Mouse (Mus musculus) heart, embryonic 16.5 days (tissue): Measurements from ENCODE around the gene Prap1. TPM values are rescaled to one million over a fixed set of nuclear protein-coding genes. Genes with fewer than 3 reads are reported as not detected.

ENCODE experiments used
- ATAC-seq: fragments of 200-750 bp; cut with Nextera tagmentation; replicated peaks from 2 replicates; pipeline ENCODE4 v1.8.0; 2017; ENCODE audit warnings: moderate number of reproducible peaks; ENCODE audit not compliant: insufficient read depth, low FRiP score; ENCODE audit errors: extremely low read depth
- H3K27ac ChIP-seq: fragments of 300-500 bp; sonication (generic); 2 replicates; pipeline ENCODE4 v1.5.1; 2014; ENCODE audit warnings: mild to moderate bottlenecking, low read length, control low read depth, moderate library complexity
- H3K27me3 ChIP-seq: fragments of 300-500 bp; sonication (generic); 2 replicates; pipeline ENCODE4 v1.6.1; 2014; ENCODE audit warnings: low read length, mixed read lengths; ENCODE audit not compliant: control insufficient read depth, insufficient read depth
- H3K36me3 ChIP-seq: fragments of 300-500 bp; sonication (generic); 2 replicates; pipeline ENCODE4 v1.6.1; 2014; ENCODE audit not compliant: control insufficient read depth, insufficient read depth
- H3K4me1 ChIP-seq: fragments of 300-500 bp; sonication (generic); 2 replicates; pipeline ENCODE4 v1.6.1; 2014; ENCODE audit warnings: low read length, mixed read lengths; ENCODE audit not compliant: control insufficient read depth, insufficient read depth
- H3K4me2 ChIP-seq: fragments of 300-500 bp; sonication (generic); 2 replicates; pipeline ENCODE4 v1.6.1; 2014; ENCODE audit warnings: low read depth, mild to moderate bottlenecking, control low read depth, low read length
- H3K4me3 ChIP-seq: fragments of 300-500 bp; sonication (generic); 2 replicates; pipeline ENCODE4 v1.5.1; 2014; ENCODE audit warnings: mild to moderate bottlenecking, control low read depth, low read length
- H3K9ac ChIP-seq: fragments of 300-500 bp; sonication (generic); 2 replicates; pipeline ENCODE4 v1.6.1; 2014; ENCODE audit warnings: low read length, control low read depth
- H3K9me3 ChIP-seq: fragments of 300-500 bp; sonication (generic); replicated peaks from 2 replicates; pipeline ENCODE4 v1.6.1; 2016; ENCODE audit warnings: low read length; ENCODE audit not compliant: control insufficient read depth
- WGBS: fragments of 180-500 bp; shearing (Covaris S2); extraction: QIAGEN DNeasy Blood & Tissue Kit; methylation state at CpG from one replicate; pipeline ENCODE4 v1.1.7; 2014; 5-methylcytosine and 5-hydroxymethylcytosine counted together
- polyA plus RNA-seq: library from polyadenylated mRNA; unstranded; fragments of >200 nt; fragmentation: Nextera tagmentation; extraction: Ambion mirVana; gene quantifications from 2 replicates; pipeline ENCODE4 v1.2.1, GENCODE M21; 2015

Gene Prap1
- 2.3 TPM in 1 of 2 replicates, not detected in the other for polyA plus RNA-seq

DNA sequence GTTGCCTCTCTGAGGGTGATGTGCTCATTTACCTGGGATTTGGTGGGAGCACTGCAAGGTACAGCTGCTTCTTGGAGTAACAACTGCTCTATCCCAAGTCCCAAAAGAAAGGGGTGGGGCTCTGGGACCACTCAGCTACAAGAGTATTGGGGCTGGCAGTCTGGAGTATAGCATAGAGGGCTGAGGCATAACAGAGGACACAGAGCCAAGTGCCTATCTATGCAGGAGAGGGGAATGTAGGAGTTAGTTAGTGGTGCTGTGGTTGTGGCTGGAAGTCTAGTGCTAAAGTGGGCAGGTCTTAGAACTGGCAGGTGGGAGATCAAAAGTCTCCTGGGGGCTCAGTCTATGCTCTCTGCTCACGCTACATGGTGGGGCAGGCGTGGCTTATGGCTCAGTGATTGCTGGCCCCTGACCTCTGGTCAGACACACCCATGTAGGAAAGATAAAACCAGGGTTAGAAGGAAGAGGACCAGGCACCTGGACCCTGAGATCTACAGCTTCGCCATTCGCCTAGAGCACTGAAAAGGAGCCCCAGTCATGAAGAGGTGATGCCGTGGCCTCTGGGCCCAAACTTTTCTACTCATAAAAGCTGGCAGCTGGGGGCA, at the start of gene Prap1:
Gene Prap1, plus strand, starts transcription at position 472 of the 605 bp plus-strand sequence.
- Histone ChIP-seq H3K4me2 (no peak within 1 kb of the TSS), H3K36me3 (no peaks in the 10 kb centered on the region; the same call in 1 of the 2 replicates), H3K4me1 (peaks cover 10% of the 10 kb centered on the region), H3K4me3 (no peak within 1 kb of the TSS), H3K9ac (no peak within 1 kb of the TSS), H3K27ac (no peak within 1 kb of the TSS), H3K9me3 (no peaks in the 10 kb centered on the region), H3K27me3 (no peaks in the 10 kb centered on the region)
- 72% methylated on average over 5 of the region's 5 CpGs for WGBS
- ATAC-seq = no peak

DNA sequence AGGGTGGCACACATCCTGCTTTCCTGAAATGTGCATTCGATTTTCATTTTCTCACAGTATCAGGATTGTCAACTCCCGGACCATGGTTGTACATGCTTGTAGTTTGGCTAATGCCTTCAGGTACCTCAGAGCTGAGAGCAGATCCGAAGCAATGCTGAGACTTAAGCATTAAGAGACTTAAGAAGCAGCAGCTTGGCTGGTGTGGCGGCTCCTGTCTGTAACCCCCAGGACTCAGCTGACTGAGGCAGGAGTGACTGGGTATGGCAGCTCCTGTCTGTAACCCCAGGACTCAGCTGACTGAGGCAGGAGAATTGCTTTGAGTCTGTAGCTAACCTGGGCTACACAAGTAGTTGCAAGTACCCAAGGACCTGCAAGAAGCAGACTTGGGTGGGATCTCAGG, 47.6 kb upstream of the Prap1 start:
- H3K27me3 ChIP-seq = peaks cover 64% of the 10 kb centered on the region
- 66% methylated on average over 4 of the region's 4 CpGs for WGBS
- no peak overlapping the region for H3K4me3 ChIP-seq
- H3K27ac ChIP-seq = no peak overlapping the region
- 0 out of 2 replicates have a peak, but pooled peaks cover 1% of the 10 kb centered on the region for H3K36me3 ChIP-seq
- no peak overlapping the region for H3K4me2 ChIP-seq
- no peaks in the 10 kb centered on the region for H3K9me3 ChIP-seq
- H3K4me1 ChIP-seq = peaks cover 22% of the 10 kb centered on the region
- H3K9ac ChIP-seq = no peak overlapping the region
- no peak for ATAC-seq

DNA sequence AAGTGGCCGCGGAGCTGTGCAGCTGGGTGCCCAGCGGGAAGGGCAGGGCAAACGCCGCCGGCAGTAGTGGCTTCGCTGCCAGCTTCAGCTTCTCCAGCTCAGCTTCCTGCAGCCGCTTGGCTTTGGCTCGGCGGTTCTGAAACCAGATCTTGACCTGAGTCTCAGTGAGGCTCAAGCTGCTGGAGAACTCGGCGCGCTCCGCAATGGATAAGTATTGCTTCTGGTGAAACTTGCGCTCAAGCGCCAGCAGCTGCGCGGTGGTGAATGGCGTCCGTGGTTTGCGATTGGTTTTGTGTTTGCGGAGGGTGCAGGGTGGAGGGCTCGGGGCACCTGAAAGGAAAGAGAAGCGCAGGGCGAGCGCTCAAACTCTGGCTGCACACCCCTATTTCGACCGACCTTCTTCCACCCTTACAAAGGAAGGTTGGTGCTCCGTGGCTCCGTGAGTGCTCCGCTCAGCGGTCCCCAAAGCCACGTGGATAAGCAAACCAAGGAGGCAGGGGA, 45.3 kb upstream of the Prap1 start:
- H3K36me3 ChIP-seq = no peaks in the 10 kb centered on the region
- H3K27ac ChIP-seq = no peak overlapping the region
- no peaks in the 10 kb centered on the region for H3K9me3 ChIP-seq
- no peak overlapping the region for H3K9ac ChIP-seq
- peaks cover 22% of the 10 kb centered on the region for H3K4me1 ChIP-seq
- peak overlapping the region; percentile 87 for H3K4me2 ChIP-seq
- 1% methylated on average over 33 of the region's 33 CpGs for WGBS
- peaks cover 87% of the 10 kb centered on the region for H3K27me3 ChIP-seq
- peak overlapping the region; percentile 53 for H3K4me3 ChIP-seq
- ATAC-seq = no peak

DNA sequence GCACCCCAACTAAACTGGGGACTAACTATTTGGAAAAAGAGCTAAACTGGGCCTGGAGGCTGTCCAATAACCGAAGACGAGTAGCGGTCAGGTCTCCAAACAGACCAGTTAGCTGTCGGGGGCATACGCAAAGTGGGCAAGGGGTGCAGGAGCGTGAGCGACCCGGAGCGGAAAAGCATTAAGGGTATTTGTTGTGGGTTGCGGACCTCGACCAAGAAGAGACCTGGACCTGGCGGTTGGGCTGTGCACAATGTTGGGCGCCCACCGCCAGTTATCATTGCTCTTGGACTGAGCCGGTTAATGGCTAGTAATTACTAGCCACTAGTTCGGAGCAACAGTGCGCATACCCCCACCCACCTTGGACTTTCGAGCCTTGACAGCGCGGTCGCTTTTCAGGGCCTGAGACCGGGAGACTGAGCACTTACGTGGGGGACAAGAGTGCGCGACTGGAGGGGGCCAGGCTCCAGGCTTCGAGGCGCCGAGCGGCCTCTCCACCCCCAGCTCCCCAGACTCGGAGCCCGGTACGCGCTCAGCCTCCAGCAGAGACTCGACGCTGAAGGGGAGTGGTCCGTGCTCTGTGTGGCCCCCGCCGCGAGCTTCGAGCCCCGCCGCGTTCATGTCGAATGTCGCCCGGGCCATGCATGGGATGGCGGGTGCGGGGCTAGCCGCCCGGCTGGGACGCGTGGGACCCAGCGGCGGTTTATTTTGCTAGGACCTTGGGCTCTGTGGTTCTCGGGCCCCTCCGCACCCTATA, 44.7 kb upstream of the Prap1 start, which contains the start of gene Msx3:
Gene Msx3, minus strand, starts transcription at position 729 of the 754 bp plus-strand sequence.
- 2% methylated on average over 56 of the region's 56 CpGs for WGBS
- Histone ChIP-seq H3K27me3 (peaks cover 93% of the 10 kb centered on the region), H3K4me1 (peaks cover 22% of the 10 kb centered on the region), H3K36me3 (no peaks in the 10 kb centered on the region), H3K27ac (no peak within 1 kb of the TSS), H3K9ac (no peak within 1 kb of the TSS), H3K9me3 (no peaks in the 10 kb centered on the region), H3K4me2 (peak within 1 kb of the TSS; percentile 87), H3K4me3 (peak within 1 kb of the TSS; percentile 53)
- no peak; the same call in 1 of the 2 replicates for ATAC-seq

DNA sequence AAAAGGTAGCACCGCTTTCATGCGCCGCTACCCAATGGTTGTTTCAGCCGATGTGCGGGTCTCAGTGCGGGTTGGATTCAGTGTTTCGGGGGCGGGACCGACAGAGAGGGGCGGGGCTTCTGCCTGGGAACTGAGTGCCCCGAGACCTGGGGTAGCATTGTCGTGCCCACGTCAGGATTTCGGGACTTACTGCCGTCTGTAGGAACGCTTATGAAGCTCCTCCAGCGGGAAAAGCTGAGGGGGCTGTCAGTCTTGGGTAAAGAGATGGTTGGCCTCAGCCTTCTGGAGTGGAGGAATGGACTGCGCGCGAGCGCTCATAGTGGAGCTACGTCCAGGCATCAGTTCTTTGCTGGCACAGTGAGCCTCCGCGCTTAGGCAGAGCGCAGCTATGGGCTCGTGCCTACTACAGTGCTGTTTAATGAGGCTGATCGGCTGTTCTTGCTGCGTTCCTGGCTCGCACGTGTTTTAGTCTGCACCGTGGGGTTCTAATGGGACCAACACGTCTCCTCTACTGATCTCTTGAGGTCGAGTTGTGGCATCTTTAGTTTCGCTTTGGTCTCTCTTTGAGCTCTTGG, 44.0 kb upstream of the Prap1 start:
- no peaks in the 10 kb centered on the region for H3K9me3 ChIP-seq
- 0 out of 2 replicates have a peak, but pooled peaks have one; percentile 69 for ATAC-seq
- H3K27ac ChIP-seq = no peak overlapping the region
- under 1% methylated on average over 34 of the region's 34 CpGs for WGBS
- H3K9ac ChIP-seq = no peak overlapping the region
- peaks cover 94% of the 10 kb centered on the region for H3K27me3 ChIP-seq
- peak overlapping the region; percentile 87 for H3K4me2 ChIP-seq
- H3K4me1 ChIP-seq = peaks cover 22% of the 10 kb centered on the region
- H3K36me3 ChIP-seq = no peaks in the 10 kb centered on the region
- peak overlapping the region; percentile 53 for H3K4me3 ChIP-seq

DNA sequence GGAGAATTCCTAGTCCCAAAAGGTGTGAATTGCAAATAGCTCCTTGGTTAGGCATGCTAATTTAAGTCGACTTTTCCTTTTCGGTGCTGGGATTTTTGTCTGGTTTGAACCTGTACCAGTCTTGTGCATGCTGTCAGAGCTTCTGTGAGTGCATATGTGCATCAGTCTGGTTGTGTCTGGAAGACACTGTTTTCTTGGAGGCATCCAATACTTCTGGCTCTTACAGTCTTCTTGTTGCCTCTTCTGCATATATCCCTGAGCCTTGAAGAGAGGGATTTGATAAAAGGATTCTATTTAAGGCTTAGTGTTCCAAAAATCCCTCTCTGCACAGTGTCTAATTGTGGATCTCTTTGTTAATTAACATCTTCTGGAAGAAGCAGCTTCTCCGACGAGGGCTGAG, 39.1 kb upstream of the Prap1 start:
- no peaks in the 10 kb centered on the region for H3K9me3 ChIP-seq
- peaks cover 88% of the 10 kb centered on the region for H3K27me3 ChIP-seq
- peaks cover 10% of the 10 kb centered on the region for H3K4me1 ChIP-seq
- WGBS = 62% methylated on average over 4 of the region's 4 CpGs
- no peak overlapping the region for H3K4me3 ChIP-seq
- H3K36me3 ChIP-seq = no peaks in the 10 kb centered on the region
- no peak for ATAC-seq
- H3K9ac ChIP-seq = no peak overlapping the region
- no peak overlapping the region for H3K4me2 ChIP-seq
- no peak overlapping the region for H3K27ac ChIP-seq

DNA sequence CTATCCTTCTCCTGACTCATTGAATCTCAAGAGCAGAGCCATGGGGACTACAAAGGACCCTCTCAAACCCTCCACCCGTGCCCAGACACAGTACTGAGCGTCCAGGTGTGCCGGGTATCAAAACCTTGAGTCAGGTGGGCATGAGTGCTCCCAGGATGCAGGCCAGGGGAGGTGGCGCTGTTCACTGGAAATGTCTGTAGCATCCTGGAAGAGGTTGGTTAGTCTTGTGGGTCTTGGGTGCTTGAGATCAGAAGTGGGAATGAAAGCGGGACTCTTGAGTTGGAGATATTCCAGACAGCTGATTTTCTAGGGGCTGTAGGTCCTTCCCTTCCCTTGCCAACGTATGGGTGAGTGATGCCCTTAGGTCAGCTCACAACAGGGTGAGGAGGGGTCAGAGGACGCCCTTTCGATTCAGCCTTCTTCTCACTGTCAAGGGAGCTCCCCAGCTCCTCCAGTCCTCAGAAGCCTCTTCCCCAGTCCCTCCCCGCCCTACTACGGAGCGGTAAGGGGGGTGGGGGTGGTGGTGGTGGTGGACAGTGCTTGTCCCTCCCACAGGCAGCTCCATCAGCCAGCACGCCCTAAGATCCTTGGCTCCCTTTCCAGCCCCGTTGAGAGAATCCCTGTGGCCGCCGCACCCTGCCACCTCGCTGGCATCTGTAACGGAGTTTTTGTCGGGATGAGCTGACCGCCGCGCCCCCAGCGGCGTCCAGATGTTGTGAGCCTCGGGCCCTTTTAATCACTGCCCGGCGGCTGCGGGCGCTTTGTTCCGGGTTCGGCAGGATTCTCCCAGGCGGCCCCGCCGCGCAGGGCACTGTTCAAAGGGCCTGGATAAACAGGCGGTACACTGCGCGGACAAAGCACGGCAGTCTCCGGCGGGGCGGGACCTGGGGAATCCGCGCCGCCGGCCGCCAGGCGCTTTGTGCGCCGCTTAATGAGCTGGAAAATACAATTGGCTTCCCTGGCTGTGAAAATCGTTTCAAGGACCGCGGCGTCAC, 35.5 kb upstream of the Prap1 start:
- 3% methylated on average over 53 of the region's 53 CpGs for WGBS
- ATAC-seq = no peak
- 0 out of 2 replicates have a peak, but pooled peaks cover 5% of the 10 kb centered on the region for H3K4me1 ChIP-seq

DNA sequence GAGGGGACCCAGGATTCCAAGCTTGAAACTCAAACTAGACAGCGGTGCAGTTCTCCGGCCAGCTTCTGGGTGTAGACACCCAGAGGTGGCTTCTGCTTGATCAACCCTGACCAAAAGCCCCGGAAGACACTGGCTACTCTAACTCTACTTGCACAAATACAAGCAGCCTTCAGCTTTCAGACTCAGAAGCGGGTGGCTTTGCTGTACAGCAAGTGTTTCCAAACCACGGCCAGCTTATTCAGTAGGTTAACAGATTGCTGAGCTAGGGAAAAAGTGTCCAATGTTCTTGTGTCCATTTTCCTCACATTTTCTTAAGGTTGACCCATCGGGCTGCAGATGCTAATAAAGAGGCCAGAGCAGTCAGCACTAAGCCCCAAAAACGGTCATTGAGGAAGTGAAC, 34.7 kb upstream of the Prap1 start:
- 23% methylated on average over 7 of the region's 7 CpGs for WGBS
- Histone ChIP-seq H3K4me1 (0 out of 2 replicates have a peak, but pooled peaks cover 5% of the 10 kb centered on the region), H3K36me3 (no peaks in the 10 kb centered on the region), H3K4me3 (peak overlapping the region; percentile 54), H3K27me3 (peaks cover 86% of the 10 kb centered on the region), H3K4me2 (peak overlapping the region; percentile 82), H3K27ac (no peak overlapping the region), H3K9me3 (no peaks in the 10 kb centered on the region), H3K9ac (peak overlapping the region; percentile 64; the same call in 1 of the 2 replicates)
- ATAC-seq = no peak

More for the DNA sequence above, 35.5 kb upstream of the Prap1 start:
- Histone ChIP-seq H3K9me3 (no peaks in the 10 kb centered on the region), H3K9ac (peak overlapping the region; percentile 64), H3K36me3 (no peaks in the 10 kb centered on the region), H3K27ac (no peak overlapping the region), H3K27me3 (peaks cover 88% of the 10 kb centered on the region), H3K4me2 (peak overlapping the region; percentile 82), H3K4me3 (peak overlapping the region; percentile 54)
